Mouse (Mus musculus): ENCODE results near the gene Barhl1. TPM values are rescaled to one million over a fixed set of nuclear protein-coding genes. Genes with fewer than 3 reads are reported as not detected.

Gene Barhl1
- polyA plus RNA-seq, 1 experiment, result 0.04 TPM

GRCm38 (mm10) chr2:28914121-28914520 is 2.3 kb downstream of the Barhl1 start:
- Histone ChIP-seq H3ac (ENCODE audit: control insufficient read depth, insufficient read length) (no peak overlapping the region), H3K79me2 (ENCODE audit: control insufficient read depth, insufficient read depth) (no peaks in the 10 kb centered on the region), H3K4me2 (ENCODE audit: low read depth) (no peak overlapping the region), H3K36me3 (ENCODE audit: control insufficient read depth, insufficient read depth) (no peaks in the 10 kb centered on the region), H3K4me3 (no peak overlapping the region), H3K27me3 (ENCODE audit: control insufficient read depth, insufficient read depth, insufficient read length) (peaks cover 11% of the 10 kb centered on the region)
- TF ChIP-seq E2F4 (IDR thresholded peaks at IDR 0.05; ENCODE audit: insufficient read depth) (no peak), POLR2AphosphoS2 (IDR thresholded peaks at IDR 0.05; ENCODE audit: insufficient read length, low read depth) (no peak), MAX (IDR thresholded peaks at IDR 0.05; ENCODE audit: low read depth) (no peak)

DNA sequence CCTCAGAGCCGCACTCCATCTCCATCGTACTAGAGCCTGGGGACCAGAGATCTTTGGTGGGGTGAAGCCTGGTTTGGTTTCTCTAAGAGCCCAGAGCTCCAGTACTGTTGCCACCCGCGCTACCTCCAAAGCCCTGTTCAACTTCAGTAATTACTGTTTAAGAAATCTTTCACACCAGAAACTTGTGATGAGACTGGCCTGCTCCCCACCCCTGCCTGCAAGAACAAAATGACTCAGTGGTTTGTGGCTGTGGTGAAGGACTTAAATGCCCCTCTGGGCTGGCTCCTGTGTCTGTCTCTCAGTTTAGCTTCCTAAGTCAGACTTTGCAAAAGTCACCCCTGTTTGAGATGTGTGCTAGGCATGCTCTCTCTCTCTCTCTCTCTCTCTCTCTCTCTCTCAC is 3.5 kb downstream of the Barhl1 start:
- H3K4me3 ChIP-seq, result no peak overlapping the region
- no peak overlapping the region for H3ac ChIP-seq (ENCODE audit: control insufficient read depth, insufficient read length)
- H3K27me3 ChIP-seq (ENCODE audit: control insufficient read depth, insufficient read depth, insufficient read length), result peaks cover 9% of the 10 kb centered on the region
- H3K4me2 ChIP-seq (ENCODE audit: low read depth), result no peak overlapping the region
- H3K79me2 ChIP-seq (ENCODE audit: control insufficient read depth, insufficient read depth), result no peaks in the 10 kb centered on the region
- no peaks in the 10 kb centered on the region for H3K36me3 ChIP-seq (ENCODE audit: control insufficient read depth, insufficient read depth)
- no peak for TF ChIP-seq MAX (IDR thresholded peaks at IDR 0.05; ENCODE audit: low read depth)

- Histone ChIP-seq H3K79me2 (ENCODE audit: control insufficient read depth, insufficient read depth) (no peaks in the 10 kb centered on the region), H3K4me2 (ENCODE audit: low read depth) (no peak overlapping the region), H3K4me3 (no peak overlapping the region), H3ac (ENCODE audit: control insufficient read depth, insufficient read length) (no peak overlapping the region), H3K27me3 (ENCODE audit: control insufficient read depth, insufficient read depth, insufficient read length) (peaks cover 9% of the 10 kb centered on the region), H3K36me3 (ENCODE audit: control insufficient read depth, insufficient read depth) (no peaks in the 10 kb centered on the region)
- no peak for TF ChIP-seq TCF3 (IDR thresholded peaks at IDR 0.05; ENCODE audit: insufficient read length, low read depth)
- TF ChIP-seq TCF12 (IDR thresholded peaks at IDR 0.05; ENCODE audit: insufficient read depth, poor library complexity, severe bottlenecking), result no peak
- no peak for TF ChIP-seq SRF (IDR thresholded peaks at IDR 0.05; ENCODE audit: control insufficient read depth, insufficient read length, low read depth)
Measured at GRCm38 (mm10) chr2:28912039-28912700, 4.3 kb downstream of the Barhl1 start.

DNA sequence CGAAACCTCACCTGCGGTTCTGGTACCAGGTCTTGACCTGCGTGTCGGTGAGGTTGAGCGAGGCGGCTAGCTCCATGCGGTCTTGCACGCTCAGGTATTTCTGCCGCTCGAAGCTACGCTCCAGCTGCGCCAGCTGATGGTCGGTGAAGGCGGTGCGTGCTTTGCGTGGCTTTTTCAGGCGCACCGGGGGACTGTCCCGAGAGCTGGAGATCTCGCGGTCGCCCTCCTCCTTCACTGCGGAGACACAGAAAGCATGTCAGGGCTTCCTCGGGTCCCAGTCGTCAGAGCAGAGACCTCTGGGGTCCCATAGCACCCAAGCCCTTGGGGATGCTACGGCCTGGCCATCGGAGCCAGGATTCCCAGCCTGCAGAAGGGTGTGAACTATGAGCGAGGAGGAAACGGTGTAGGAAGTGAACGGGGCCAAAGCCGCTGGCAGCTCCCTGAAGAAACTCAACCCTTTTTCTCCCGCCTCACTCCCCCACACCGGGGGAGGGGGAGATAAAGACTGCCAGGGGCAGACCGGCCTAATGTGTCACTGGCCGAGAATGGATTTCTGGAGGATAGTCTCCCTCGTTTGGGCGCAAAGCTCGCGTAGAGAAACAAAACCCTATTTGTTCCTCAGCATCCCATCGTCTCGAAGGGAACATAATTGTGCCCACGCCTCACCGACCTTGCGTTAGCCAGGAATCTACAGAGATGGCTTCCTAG is 5.0 kb downstream of the Barhl1 start:
- no peak overlapping the region for H3K4me3 ChIP-seq
- no peaks in the 10 kb centered on the region for H3K36me3 ChIP-seq (ENCODE audit: control insufficient read depth, insufficient read depth)
- H3K27me3 ChIP-seq (ENCODE audit: control insufficient read depth, insufficient read depth, insufficient read length), result peaks cover 9% of the 10 kb centered on the region
- H3ac ChIP-seq (ENCODE audit: control insufficient read depth, insufficient read length), result no peak overlapping the region
- no peaks in the 10 kb centered on the region for H3K79me2 ChIP-seq (ENCODE audit: control insufficient read depth, insufficient read depth)
- TF ChIP-seq MYOG (IDR thresholded peaks at IDR 0.05; ENCODE audit: control insufficient read depth in 1 of 3, insufficient read depth in 1 of 3, insufficient read length in 2 of 3, low read depth in 2 of 3), result no peak
- no peak for TF ChIP-seq POLR2AphosphoS2 (IDR thresholded peaks at IDR 0.05; ENCODE audit: insufficient read length, low read depth)
- TF ChIP-seq MYOD1 (IDR thresholded peaks at IDR 0.05; ENCODE audit: control insufficient read depth in 1 of 3, insufficient read length in 2 of 3, low read depth in 2 of 3), result no peak
- TF ChIP-seq POLR2A (IDR thresholded peaks at IDR 0.05; ENCODE audit: insufficient read length, low read depth), result no peak
- no peak overlapping the region for H3K4me2 ChIP-seq (ENCODE audit: low read depth)

- no peak for TF ChIP-seq SRF (IDR thresholded peaks at IDR 0.05; ENCODE audit: control insufficient read depth, insufficient read length, low read depth)
- no peak for TF ChIP-seq CEBPB (IDR thresholded peaks at IDR 0.05; ENCODE audit: insufficient read depth, poor library complexity, severe bottlenecking)
- TF ChIP-seq TCF3 (IDR thresholded peaks at IDR 0.05; ENCODE audit: insufficient read length, low read depth), result no peak
- no peak for TF ChIP-seq POLR2A (IDR thresholded peaks at IDR 0.05; ENCODE audit: insufficient read length, low read depth)
- TF ChIP-seq USF1 (IDR thresholded peaks at IDR 0.05; ENCODE audit: low read depth), result no peak
- no peak for TF ChIP-seq E2F4 (IDR thresholded peaks at IDR 0.05; ENCODE audit: insufficient read depth)
- TF ChIP-seq MYOD1 (IDR thresholded peaks at IDR 0.05; ENCODE audit: control insufficient read depth in 1 of 3, insufficient read length in 2 of 3, low read depth in 2 of 3), result no peak
- TF ChIP-seq TCF12 (IDR thresholded peaks at IDR 0.05; ENCODE audit: insufficient read depth, poor library complexity, severe bottlenecking), result no peak
- no peak for TF ChIP-seq POLR2AphosphoS2 (IDR thresholded peaks at IDR 0.05; ENCODE audit: insufficient read length, low read depth)
- no peak for TF ChIP-seq REST (IDR thresholded peaks at IDR 0.05; ENCODE audit: insufficient read depth, insufficient read length)
- no peak for TF ChIP-seq MAX (IDR thresholded peaks at IDR 0.05; ENCODE audit: low read depth)
- no peak for TF ChIP-seq MYOG (IDR thresholded peaks at IDR 0.05; ENCODE audit: control insufficient read depth in 1 of 3, insufficient read depth in 1 of 3, insufficient read length in 2 of 3, low read depth in 2 of 3)
- Histone ChIP-seq H3K4me2 (ENCODE audit: low read depth) (no peak overlapping the region), H3ac (ENCODE audit: control insufficient read depth, insufficient read length) (no peak overlapping the region), H3K79me2 (ENCODE audit: control insufficient read depth, insufficient read depth) (no peaks in the 10 kb centered on the region), H3K27me3 (ENCODE audit: control insufficient read depth, insufficient read depth, insufficient read length) (peaks cover 6% of the 10 kb centered on the region), H3K4me3 (no peak overlapping the region), H3K36me3 (ENCODE audit: control insufficient read depth, insufficient read depth) (no peaks in the 10 kb centered on the region)
Measured at GRCm38 (mm10) chr2:28910877-28911276, 5.6 kb downstream of the Barhl1 start.

All from myocyte (in vitro differentiated cells).